Mouse (Mus musculus) gonadal fat pad, adult 2 months (tissue): ENCODE data around the gene Rrnad1. TPM values are rescaled to one million over a fixed set of nuclear protein-coding genes. Genes with fewer than 3 reads are reported as not detected.
"Not testable (repeated sequence)": the region's sequence is repeated elsewhere in the genome, so short reads cannot be mapped to it uniquely, and the experiment has no call there.

Experiments
- DNase-seq: peaks from one replicate; pipeline ENCODE4 v3.0.0-alpha.2; 2012; ENCODE audit warnings: low read depth
- polyA plus RNA-seq: library from polyadenylated mRNA; depleted of rRNA; stranded (reverse); fragments of >200 nt; gene quantifications from 2 replicates; pipeline ENCODE4 v1.2.3, GENCODE M21; 2012

The Rrnad1 gene
- polyA plus RNA-seq, 1 experiment, result 27.5 TPM

DNA sequence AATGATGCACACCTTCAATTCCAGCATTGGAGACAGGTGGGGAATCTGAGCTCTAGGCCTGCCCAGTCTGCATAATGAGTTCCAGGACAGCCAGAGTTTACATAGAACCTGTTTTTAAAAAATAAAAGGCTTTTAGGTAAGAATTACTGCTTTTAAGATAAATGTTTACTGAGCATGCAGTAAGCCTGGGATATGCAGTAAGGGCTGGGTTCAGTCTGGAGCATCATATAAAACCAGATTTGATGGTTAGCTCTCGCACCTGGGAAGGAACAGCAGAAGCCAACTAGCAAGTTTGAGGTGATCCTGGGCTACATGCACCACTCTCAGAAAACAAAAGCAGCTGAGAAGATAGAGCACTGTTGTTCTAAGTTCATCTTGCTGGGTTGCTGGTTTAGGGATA is 12.0 kb downstream of the Rrnad1 start:
- DNase-seq, result no peak

- no peak for DNase-seq
These were observed 13.5 kb downstream of the Rrnad1 start for GRCm38 (mm10) chr3:87916990-87917389.

- no peak for DNase-seq
These were observed 16.6 kb downstream of the Rrnad1 start for GRCm38 (mm10) chr3:87913891-87914290.

- DNase-seq, result no peak
These were observed 17.0 kb downstream of the Rrnad1 start for GRCm38 (mm10) chr3:87913491-87913890.

DNA sequence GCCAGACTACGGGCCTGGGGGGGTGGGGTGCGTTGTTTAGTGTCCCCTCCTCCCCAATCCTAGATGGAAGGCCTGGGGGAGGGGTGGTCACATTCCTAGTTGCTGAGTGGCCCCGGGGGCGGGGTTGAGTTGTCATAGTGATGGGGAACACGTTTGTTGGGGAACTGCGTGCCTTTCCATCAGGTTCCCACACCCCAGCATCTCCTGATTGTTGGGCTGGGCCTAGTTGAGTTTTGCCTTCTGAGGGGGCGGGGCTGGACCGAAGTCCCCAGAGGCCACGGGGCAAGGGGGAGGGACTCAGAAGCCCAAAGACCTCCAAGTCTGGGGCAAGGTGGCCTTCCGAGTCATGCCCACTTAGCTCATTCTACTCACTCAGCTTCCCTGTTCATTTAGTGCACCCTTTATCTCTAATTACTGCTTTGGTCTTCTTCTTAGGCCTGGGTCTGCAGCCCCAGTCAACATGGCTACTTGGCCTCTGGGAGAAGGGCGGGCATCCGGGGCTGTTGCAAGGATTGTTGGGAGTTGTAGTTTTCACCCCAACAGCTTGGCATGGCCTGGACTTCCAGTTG is 19.9 kb downstream of the Rrnad1 start:
- DNase-seq, result no peak

DNA sequence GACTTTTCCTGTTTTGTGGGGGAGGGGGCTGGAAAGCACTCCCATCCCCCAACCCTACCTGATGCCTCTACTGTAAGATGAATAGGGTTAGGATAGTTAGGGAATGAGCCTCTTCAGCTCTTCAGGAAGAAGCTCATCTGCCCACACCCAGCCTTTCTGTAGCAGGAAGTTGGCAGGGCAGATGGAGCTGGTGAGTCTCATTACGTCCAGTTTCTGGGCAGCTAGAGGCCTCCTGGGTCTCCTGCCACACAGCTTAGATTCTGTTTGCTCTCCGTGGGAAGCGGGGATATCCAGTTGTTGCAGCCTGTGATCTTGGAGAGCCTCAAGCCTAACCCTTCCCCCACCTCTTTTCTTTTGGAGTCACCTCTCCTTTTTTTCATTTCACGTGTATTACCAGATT is 20.6 kb downstream of the Rrnad1 start:
- no peak for DNase-seq

DNA sequence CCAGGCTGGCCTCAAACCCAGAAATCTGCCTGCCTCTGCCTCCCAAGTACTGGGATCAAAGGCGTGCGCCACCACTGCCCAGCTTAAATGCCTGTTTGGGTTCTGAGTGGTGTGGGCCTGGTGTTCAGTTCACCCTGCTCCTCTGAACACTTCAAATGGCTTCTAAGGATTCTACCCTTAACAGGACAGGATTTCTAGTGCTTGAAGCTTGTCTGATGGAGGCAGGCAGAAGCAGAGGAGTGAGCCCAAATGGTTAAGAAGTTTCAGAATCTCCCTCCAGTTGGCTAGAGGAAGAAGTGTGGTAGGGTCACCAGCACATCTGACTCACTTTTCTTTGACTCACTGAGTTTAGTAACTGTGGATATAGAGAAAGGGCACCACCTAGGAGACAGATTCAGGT is 21.1 kb downstream of the Rrnad1 start:
- DNase-seq, result no peak

- no peak for DNase-seq
These were observed 22.6 kb downstream of the Rrnad1 start for GRCm38 (mm10) chr3:87907906-87908305.

DNA sequence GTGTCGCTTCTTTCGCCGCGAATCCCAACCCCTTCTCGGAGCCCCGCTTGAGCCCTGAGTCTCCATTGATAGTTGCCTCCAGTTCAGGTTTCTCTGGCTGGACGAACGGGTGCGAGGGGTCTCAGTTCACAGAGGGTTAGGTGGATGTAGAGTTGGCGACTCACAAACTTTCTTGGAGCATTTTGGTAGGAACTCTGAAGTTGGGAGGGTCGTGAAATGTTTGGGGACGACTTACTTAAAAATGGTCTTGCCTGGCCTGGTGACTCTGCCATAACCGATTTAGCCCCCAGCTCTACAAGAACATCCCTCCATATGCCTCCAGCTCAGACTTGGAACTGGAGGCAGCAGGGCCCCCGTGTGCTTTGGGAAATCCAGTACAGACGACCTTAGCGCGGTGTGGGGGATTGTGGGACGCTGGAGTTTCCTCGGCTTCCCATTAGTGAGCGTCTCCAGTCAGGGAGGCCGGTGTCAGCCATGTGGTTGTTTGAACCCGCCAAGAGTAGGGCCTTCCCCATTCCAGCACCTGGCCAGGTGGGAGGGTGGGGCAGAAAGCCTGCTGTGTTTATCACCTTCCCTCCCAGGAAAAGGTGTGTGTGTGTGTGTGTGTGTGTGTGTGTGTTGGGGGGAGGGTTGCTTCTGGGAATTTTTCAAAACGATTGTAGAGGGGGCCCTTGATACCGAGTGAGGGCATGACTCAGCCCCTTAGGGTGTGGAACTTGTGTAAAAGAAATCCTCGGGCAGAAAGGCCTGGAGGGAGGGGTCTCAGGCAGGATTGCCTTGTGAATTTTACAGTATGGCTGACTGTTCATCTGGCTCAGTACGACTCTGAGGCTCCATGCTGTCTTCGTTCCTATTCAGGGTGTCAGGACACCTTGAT is 23.3 kb downstream of the Rrnad1 start:
- DNase-seq, result no peak

- DNase-seq, result no peak
These were observed 23.9 kb downstream of the Rrnad1 start for GRCm38 (mm10) chr3:87906601-87906980.

DNA sequence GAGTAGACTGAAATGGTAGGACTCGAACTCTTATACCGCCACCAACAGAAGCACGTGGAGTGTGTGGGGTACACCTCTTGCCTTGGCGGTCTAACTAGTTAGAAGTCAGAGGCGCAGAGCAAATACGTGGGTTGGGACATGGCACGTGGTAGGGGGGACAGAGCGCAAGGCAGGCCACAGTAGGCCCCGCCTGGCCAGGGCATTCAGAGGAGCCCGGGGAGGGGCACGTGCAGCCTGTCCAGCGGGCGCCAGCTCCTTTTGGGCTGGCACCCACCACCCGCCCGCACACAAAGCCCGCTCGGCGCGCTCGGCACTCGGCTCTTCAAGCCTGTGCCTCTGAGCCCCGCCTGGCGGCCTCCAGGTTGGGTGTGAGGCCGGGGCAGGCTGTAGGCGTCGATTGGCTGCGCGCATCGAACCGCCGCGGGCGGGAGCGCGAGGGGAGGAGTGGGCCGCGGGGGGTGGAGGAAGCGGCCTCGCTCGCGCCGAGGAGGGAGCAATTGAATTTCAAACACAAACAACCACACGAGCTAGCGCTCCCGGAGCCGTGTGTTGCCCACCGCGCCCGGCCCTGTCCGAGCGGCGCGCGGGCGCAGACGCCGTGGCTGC is 24.5 kb downstream of the Rrnad1 start, which contains the start of gene Hdgf:
TSS of gene Hdgf (plus strand) at position 442 of the 606 bp plus-strand sequence.
- no peak for DNase-seq

DNA sequence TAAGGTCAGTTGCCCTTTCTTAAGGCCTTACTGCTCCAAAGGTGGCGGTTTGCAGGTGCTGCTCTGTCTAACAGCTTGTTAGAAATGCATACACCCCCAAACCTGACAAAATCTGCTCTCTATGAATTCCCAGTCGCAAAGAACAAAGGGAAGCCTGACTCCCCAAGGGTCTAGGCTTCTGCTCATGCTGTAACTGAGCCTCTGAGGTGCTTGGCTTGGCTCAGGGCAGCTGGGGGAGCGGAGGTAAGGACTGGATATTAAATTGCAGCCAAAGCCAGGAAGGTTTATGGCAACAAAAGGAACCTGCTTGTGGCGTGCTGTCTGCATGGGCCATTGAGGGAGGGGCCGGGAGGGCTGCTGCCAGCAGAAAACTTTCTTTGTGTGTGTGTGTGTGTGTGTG is 26.7 kb downstream of the Rrnad1 start:
- no peak for DNase-seq

DNA sequence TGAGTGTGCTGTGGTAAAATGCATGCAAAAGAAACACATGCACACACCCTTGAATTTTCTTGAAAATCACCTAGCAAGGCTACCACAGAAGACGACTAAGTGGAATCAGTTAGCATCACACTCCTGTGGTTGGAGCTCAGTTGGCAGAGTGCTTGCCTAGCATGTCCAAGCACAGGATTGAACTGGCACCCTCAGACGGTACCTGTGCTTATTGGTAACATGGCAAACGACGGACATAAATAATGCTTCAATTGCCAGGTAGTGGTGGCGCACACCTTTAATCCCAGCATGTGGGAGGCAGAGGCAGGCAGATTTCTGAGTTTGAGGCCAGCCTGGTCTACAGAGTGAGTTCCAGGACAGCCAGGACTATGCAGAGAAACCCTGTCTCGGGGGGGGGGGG is 28.6 kb downstream of the Rrnad1 start:
- DNase-seq, result not testable (repeated sequence)

- DNase-seq, result no peak
These were observed 29.4 kb downstream of the Rrnad1 start for GRCm38 (mm10) chr3:87901036-87901624.

DNA sequence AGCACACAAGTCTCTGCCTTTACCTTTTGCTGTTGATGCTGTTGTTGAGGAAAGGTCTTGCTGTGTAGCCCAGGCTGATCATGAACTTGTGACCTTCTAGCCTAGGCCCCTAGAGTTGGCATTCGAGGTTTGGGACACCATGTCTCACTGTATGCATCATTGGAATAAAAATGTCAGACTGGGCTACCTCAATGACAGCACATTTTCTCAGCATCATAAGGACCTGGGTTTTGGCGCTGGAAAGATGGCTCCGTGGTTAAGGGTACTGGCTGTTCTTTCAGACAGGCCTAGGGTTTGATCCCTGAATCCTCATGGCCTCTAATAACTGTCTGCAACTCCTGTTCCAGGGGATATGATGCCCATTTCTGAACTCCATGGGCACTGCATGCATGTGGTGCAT is 30.7 kb downstream of the Rrnad1 start:
- DNase-seq, result no peak

GRCm38 (mm10) chr3:87899266-87899665 is 31.3 kb downstream of the Rrnad1 start:
- DNase-seq, result no peak

DNA sequence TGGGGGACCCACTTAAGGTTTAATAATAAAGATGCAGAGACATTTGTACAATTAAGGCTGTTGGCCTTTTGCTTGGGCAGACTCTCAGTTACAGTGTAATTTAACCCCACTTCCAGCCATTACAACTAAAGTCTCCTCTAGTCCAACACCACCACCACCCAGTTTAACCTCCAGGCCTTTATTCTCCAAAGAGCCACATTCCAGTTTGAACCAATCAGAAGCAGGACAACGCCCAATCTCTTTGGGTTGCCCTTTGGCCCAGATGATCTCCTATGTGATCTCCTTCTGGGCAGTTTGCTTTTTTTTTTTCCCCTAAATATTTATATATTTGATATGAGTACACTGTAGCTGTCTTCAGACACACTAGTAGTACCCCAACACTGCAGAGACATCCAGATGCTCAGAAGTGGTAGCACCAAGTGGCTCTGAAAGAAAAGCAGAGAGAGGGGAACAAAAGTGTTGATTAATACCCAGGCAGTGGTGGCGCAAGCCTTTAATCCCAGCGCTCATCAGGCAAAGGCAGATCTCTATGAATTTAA is 37.1 kb downstream of the Rrnad1 start:
- DNase-seq, result no peak

GRCm38 (mm10) chr3:87891481-87891880 is 39.0 kb downstream of the Rrnad1 start:
- DNase-seq, result no peak

DNA sequence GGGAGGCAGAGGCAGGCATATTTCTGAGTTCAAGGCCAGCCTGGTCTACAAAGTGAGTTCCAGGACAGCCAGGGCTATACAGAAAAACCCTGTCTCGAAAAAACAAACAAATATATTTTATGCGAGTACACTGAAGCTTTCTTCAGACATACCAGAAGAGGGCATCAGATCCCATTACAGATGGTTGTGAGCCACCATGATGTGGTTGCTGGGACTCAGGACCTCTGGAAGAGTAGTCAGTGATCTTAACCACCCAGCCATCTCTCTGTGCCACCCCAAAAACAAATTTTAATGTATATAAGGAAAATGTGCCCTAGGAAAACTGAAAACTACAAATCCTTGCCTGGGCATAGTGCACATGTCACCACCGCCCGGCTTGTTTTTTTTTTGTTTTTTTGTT is 43.1 kb downstream of the Rrnad1 start:
- not testable (repeated sequence) for DNase-seq

DNA sequence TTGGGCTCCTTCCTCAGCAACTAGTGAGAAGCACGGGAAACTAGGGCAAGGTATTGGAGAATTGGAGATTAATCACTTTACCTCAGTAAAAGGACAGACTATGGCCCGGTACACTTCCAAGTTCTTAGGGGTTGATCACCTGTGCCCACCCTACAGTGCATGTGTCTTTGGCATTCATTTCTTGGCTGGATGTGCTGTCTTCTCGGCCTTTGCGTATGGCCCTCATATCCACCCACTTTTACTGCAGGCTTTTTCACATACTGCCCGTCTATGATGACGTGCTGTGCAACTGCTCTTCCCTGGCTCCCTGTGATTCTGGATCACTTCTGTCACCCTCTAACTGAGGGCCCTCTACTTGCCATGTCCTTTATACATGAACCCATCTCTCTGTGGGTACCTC is 44.1 kb downstream of the Rrnad1 start:
- DNase-seq, result no peak

GRCm38 (mm10) chr3:87886004-87886365 is 44.5 kb downstream of the Rrnad1 start:
- DNase-seq, result no peak

DNA sequence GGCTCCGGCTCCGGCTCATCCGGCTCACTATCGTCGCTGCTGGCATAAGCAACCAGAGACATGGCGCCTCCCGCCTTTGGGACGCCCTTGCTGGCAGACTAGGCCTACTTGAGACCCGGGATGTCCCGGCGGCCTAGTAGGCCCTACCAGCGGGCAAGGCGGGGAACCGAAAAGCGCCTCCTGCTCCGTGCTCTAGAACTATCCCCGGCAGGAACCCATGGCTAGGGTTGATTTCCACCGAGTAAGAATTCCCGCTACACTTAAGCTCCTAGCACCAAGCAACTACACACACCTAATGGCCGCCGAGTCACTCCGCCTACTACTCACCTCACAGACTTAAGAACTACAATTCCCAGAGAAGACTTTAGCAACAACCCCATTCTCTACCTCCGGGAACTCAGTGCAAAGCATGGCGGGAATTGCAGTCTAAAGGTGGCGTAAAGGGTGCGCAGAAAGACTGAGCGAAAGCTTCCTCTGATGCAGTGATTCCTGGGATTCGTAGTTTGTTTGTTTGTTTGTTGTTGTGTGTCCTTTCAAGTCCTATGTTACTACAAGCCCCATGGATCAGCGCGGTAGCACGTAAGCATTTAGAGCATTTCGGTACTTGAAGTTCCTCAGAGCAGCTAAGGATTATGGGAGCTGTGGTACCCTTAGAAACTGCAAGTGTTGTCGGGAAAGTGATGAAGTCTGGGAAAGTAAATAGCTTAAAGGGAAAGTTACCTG is 45.1 kb downstream of the Rrnad1 start, which contains the start of gene Prcc:
TSS of gene Prcc (minus strand) at position 328 of the 723 bp plus-strand sequence.
- DNase-seq, result peak; percentile 100
